Mouse (Mus musculus) gastrocnemius, adult 2 months (tissue): ENCODE measurements around the gene Ehd4. TPM values are rescaled to one million over a fixed set of nuclear protein-coding genes. Genes with fewer than 3 reads are reported as not detected.

Experiments used
- DNase-seq: peaks from one replicate; pipeline ENCODE4 v3.0.0; 2022
- H3K27ac ChIP-seq: fragments of 200-600 bp; 2 replicates; pipeline ENCODE4 v1.8.1; 2022; ENCODE audit warnings: mild to moderate bottlenecking
- H3K4me3 ChIP-seq: fragments of 200-600 bp; 2 replicates; pipeline ENCODE4 v1.8.1; 2022; ENCODE audit warnings: mild to moderate bottlenecking, moderate library complexity
- CTCF ChIP-seq: fragments of 200-600 bp; IDR thresholded peaks from 2 replicates; pipeline ENCODE4 v1.8.1; 2022; ENCODE audit warnings: antibody characterized with exemption, mild to moderate bottlenecking, moderate library complexity
- intact Hi-C: fragments of 180-260 bp; cut with DNase I; formaldehyde crosslinking; loops from one replicate; pipeline ENCODE4 v1.15.1; 2025
- total RNA-seq, 2 experiments: library from RNA; stranded (reverse); gene quantifications; 2 replicates each; pipeline ENCODE4 v1.2.3; 2021

The Ehd4 gene
- total RNA-seq, 2 experiments from 2014 or later = 19.5 to 31.7 TPM

DNA sequence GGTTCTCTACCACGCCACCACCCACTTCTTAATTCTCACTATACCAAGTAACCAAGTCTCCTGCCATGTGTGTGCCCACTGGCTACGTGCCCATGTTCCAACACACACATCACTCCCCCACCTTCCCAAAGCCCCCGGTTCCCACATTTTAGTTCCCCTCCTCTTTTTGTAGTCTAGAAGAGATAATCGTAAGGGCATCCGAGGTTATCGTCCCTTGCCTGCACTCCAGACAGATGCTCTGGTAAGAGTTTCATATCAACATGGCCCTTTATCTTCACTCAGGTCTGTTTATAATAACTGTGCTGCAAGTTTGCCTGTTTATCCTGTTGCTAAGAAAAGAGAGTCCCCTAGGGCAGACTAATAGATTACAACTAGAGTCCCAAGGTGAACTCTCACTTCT, 37.1 kb downstream of the Ehd4 start:
- no peak for DNase-seq
- H3K4me3 ChIP-seq = no peak overlapping the region
- no peak for TF ChIP-seq CTCF
- intact Hi-C loops = no loop called here
- no peak overlapping the region for H3K27ac ChIP-seq

DNA sequence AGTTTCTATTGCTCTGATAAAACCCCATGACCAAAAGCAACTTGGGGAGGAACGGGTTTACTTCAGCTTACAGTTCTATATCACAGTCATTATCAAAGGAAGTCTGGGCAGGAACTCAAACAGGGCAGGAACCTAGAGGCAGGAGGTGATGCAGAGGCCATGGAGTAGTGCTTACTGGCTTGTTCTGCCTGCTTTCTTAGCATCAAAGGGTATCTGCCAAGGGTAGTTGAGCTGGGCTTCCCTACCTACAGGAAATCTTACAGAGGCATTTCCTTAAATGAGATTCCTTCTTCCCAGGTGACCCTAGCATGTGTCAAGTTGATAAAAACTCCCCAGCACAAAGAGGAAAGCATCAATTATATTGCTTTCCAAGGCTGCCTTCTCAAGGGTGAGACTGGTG, 38.0 kb downstream of the Ehd4 start:
- no peak for DNase-seq
- H3K27ac ChIP-seq = no peak overlapping the region
- TF ChIP-seq CTCF = no peak
- intact Hi-C loops = no loop called here
- no peak overlapping the region for H3K4me3 ChIP-seq

DNA sequence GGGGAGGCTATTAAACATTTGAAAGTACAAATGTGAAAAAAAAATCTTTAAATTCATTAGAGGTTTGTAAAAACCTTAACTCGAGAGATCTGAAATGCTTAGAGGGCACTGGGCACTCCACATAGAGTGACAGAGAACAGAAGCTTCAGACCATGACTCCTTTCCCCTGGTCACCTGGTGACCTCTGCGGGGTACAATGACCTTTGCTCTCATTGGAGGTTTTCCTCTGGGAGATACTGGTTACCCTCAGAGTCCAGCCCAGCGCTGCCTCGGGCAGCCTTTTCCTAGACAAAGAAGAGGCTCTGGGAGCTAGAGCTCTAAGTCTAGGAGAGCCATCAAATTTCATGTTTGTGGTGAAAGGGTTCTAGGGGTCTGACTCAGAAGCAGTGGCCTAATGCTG, 39.4 kb downstream of the Ehd4 start:
- TF ChIP-seq CTCF = no peak
- intact Hi-C loops = no loop called here
- DNase-seq = no peak
- peak overlapping the region; percentile 40; the same call in 1 of the 2 replicates for H3K27ac ChIP-seq
- H3K4me3 ChIP-seq = no peak overlapping the region

DNA sequence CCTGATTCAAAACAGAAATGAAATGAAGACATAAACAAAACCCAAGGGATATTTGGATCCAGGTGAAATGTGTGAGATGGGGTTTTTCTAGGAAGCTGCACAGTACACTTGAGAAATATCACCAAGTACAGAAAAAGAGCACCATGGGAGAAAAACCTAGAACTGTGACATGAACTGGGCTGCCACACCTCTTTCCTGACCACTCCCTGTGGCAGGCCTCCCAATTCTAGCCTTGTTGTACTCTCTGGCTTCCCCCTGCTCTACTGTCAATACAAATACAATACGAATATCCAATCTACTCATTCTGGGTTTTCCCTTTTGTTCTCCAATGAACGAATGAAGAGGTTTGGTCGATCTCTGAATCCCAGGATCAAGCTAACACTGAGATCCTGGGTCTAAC, 40.4 kb downstream of the Ehd4 start:
- no peak for DNase-seq
- no peak for TF ChIP-seq CTCF
- H3K27ac ChIP-seq = peak overlapping the region; percentile 46
- intact Hi-C loops = no loop called here
- no peak overlapping the region for H3K4me3 ChIP-seq

DNA sequence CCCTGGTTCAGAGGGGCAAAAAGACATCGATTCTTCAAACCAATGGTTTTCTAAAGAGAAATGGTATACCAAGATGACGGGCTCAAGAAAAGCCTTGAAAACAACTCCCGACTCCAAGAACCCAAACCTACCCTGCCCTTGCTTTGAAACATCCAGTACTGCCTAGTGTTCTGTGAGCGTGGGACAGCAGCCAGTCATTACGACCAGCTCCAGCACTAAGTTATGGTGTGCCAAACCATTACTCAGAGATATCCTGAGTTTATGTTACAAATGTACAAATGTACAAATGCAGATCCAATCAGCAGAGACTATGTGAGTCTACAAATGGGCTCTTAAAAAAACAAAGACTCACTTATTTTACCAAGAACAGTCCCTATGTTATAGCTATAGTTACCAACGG, 40.9 kb downstream of the Ehd4 start:
- TF ChIP-seq CTCF = no peak

DNA sequence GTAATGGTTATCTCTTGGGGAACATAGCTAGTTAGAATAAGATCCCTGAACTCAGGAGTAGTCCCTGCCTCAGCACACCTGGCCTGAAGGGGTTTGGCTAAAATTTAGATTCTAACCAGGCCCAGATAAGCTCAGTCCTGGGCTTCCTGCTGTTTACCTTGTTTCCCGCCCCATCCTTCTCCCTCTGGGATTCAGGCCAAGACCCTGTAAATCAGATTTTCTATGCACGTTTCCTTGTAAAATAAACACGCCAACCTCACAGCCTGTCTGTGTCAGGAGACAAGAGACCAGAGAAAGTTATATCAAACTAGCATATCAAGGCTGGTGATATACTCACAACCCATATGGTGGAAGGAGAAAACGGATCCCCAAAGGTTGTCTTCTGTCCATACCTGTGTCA, 42.8 kb downstream of the Ehd4 start:
- intact Hi-C loops = no loop called here
- H3K27ac ChIP-seq = peak overlapping the region; percentile 56
- H3K4me3 ChIP-seq = no peak overlapping the region
- DNase-seq = no peak
- no peak for TF ChIP-seq CTCF

More for the DNA sequence above, 40.9 kb downstream of the Ehd4 start:
- Histone ChIP-seq H3K4me3 (no peak overlapping the region), H3K27ac (peak overlapping the region; percentile 46)
- intact Hi-C loops = no loop called here
- DNase-seq = peak; percentile 53

DNA sequence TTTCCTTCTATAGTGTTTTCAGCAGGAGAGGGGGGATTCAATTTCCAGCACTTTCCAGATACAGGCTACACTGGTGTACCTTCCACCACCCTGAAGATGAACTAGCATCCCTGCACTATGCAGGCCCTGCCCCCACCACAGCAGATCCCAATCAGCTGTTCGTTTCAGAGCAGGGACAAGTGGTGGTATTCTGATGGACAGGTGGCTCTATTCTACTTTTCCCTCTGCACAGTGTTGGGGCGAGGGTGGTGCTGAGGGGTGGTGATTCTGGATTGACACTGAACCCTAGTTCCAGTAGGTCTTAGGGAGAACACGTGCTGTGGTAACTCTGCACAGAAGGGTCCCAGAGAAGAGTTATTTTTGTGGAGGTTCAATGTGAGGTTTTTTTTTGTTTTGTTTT, 43.2 kb downstream of the Ehd4 start:
- H3K27ac ChIP-seq = peak overlapping the region; percentile 56
- DNase-seq = no peak
- intact Hi-C loops = no loop called here
- no peak for TF ChIP-seq CTCF
- H3K4me3 ChIP-seq = no peak overlapping the region

DNA sequence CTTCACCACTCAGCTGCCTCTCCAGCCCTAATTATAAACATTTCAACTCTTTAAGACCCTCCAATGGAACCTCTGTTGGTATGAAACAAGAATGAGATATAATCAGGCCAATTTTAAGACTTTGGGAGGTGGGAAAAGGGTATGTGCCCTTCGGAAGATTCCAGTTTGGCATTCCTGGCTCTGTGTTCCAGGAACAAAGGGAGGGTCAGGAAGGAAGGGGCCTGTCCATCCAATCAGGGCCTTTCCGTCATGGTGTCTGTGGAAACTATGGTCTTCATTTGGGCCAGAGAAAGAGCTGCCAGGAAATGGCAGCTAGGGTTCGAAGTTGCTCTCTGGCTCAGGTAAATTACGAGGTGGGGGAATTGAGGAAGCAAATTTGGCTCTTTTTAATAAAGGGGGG, 46.3 kb downstream of the Ehd4 start:
- Histone ChIP-seq H3K4me3 (no peak overlapping the region), H3K27ac (peak overlapping the region; percentile 61; the same call in 1 of the 2 replicates)
- TF ChIP-seq CTCF = no peak
- intact Hi-C loops = no loop called here
- no peak for DNase-seq

DNA sequence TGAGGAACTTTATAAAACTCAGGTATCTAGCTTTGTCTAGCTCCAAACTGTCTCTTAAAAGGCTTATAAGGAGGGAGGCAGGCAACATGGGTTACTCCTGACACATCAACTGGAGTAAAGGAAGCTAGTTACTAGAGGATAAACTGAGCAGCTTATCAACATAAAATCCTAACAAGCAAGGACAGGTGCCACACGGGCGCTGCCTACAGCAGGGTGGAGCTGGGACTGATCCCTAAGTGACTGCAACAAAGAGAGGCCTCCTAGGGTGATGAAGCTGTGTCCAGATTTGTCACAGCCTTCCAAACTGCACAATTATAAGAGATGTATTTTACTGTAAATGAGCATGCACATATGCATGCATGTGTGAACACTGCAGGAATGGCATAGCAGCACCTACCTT, 47.0 kb downstream of the Ehd4 start:
- no peak for DNase-seq
- TF ChIP-seq CTCF = no peak
- intact Hi-C loops = no loop called here
- no peak overlapping the region for H3K4me3 ChIP-seq
- 0 out of 2 replicates have a peak overlapping the region, but pooled peaks have one; percentile 9 for H3K27ac ChIP-seq

DNA sequence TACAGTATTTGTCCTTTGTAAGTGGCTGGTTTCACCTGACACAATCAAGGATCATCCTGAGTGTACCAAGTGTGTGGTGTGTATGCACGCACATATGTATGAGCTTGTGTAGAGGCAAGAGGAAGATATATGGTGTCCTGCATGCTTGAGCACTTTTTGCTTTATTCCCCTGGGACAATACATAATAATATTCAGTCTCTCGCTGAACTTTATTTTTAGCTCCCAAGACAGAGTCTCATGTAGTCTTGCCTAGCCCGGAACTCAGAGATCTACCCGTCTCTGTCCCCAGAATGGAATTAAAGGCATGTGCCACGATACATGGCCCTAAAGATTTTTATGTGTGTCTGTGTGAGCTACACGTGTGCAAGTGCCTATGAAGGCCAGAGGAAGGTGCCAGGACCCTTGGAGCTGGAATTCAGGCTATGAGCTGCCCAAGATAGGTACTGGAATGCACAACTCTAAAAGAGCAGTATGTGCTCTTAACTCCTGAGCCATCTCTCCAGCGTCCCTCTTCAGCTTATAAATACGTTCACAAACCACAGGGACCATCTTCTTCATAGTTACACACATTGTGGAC, 47.9 kb downstream of the Ehd4 start:
- DNase-seq = no peak
- Histone ChIP-seq H3K4me3 (no peak overlapping the region), H3K27ac (peak overlapping the region; percentile 49)
- TF ChIP-seq CTCF = no peak
- intact Hi-C loops = no loop called here

DNA sequence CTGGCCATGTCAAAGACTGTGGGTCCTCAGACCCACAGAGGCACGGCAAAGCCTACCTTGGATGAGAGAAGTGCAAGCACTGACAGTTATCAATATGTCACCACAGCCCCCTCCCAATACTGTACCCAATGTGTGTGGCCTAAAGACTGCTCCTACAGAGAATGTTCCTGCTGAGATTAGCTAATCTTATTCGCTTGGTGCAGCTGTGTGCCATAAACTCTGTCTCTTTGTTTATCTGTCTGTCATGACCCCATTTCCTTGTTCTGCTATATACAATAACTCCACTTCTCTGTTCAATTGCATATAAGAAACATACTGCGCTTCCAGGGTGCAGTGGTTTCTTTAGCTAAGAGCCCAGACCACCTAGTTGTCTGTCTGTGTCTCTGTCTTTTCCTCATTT, 48.5 kb downstream of the Ehd4 start:
- intact Hi-C loops = no loop called here
- peak overlapping the region; percentile 49; the same call in 1 of the 2 replicates for H3K27ac ChIP-seq
- no peak for DNase-seq
- TF ChIP-seq CTCF = no peak
- no peak overlapping the region for H3K4me3 ChIP-seq

DNA sequence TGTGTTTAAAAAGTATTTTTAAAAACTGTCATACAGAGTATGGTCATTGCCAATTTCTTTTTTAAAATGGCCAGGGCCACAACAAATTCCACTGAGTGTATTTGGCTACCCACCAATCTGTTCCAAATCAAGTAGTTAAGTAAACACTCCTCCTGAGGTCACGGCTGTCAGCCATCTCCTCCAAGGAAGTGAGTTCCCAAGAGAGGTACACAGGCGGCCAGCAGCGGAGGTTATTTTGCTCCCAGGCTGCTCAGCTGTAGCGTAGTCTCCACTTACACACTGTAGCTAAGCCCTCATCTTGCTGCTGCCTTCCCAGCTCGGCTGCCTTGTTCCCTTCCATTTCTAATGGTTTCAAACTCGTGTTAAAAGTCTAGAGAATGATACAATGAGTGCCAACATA, 51.5 kb downstream of the Ehd4 start:
- DNase-seq = peak; percentile 81
- peak overlapping the region; percentile 21 for H3K4me3 ChIP-seq
- intact Hi-C loops = loop anchor here (5.0 kb wide), 2 partner anchors 34 to 49 kb away; partner anchors contain the start of gene Ehd4
- peak overlapping the region; percentile 91 for H3K27ac ChIP-seq
- no peak for TF ChIP-seq CTCF

DNA sequence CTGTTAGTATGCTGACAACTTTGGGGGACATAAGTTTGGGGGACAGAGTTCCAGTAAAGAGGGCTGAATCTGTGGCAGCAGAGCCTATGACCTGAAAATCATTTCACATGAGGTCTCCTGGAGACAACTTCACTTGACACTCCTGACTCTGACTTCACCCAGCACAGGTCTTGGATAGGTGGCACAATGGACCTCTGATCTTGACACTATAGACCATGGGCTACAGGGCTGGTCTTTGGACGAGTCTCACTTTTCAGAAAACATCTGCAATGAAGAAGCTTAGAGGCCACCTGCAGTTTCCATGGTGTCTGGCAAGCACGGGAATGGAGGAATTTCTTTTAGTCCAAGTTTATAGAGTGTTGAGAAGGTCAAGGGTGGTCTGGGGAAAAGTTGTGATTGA, 52.0 kb downstream of the Ehd4 start:
- intact Hi-C loops = loop anchor here (5.0 kb wide), 2 partner anchors 35 to 50 kb away; partner anchors contain the start of gene Ehd4
- Histone ChIP-seq H3K4me3 (no peak overlapping the region), H3K27ac (peak overlapping the region; percentile 91)
- TF ChIP-seq CTCF = no peak
- DNase-seq = no peak

DNA sequence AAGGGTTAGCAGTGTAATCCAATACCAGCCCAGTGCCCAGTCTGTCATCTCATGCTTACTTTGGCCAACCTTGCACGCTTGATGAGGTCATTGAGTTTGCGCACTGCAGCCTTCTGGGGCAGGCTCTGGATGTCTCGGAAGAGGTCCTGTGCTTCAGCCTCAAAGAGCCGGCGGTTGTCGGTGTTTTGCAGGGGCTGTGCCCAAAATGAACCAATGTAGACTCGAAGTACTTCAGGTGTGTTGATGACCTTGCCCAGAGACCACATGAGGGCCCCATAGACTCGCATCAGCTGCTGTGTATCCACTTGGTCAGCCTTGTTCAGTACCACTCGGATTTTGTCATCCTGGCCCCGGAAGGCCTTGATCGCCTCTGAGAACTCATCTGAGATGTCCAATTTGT, 52.4 kb downstream of the Ehd4 start:
- H3K4me3 ChIP-seq = no peak overlapping the region
- intact Hi-C loops = loop anchor here (5.0 kb wide), 2 partner anchors 35 to 50 kb away; partner anchors contain the start of gene Ehd4
- no peak for DNase-seq
- TF ChIP-seq CTCF = no peak
- peak overlapping the region; percentile 91 for H3K27ac ChIP-seq
